ENCODE assay signal across 9 mouse cellular contexts in the genomic region with DNA sequence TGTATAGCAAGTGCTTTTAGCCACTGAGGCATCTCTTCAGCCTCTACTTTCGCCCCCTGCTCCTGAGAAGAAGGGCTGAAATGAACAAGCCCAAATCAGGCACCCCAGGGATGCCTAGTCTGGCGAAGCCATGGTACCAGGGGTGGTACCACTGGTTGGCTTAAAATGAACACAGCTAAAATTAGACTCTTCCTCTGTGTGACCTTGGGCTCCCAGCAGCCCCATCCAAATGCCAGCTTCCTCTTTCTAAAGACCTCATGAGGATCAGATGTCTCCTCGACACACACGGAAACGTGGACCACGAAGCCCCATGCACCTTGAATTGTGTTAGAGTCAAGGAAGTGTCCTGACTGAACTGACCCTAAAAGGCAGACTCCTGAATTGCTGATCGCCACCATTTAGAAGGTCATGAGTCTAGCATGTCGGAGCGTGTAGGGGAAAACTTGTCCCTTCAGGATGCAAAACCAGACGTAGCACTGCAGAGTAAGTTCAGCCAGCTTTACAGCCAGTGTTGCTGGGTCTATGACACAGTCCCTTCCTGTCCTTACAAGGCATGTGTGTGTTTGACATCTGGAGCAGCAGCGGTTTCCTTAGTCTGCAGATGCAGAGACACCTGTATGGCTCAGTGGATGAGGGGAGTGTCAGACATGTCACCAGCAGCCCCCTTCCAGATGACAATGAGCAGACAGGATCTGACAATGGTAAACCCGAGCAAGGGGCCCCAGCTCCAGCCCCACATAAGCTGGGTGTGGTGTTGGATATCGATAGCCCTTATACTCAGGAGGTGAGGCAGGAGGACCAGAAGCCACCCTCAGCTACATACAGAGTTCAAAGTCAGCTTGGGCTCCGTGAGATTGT. TPM values are rescaled to one million over a fixed set of nuclear protein-coding genes. Genes with fewer than 3 reads are reported as not detected.
A peak's percentile ranks its signal among the peaks of the same experiment; 100 is the strongest.
DNase-seq lines count a peak whose midpoint lies in the region; ATAC-seq lines count a peak whose summit lies in the region.
"Had no signal": no experiment of that assay in that cellular context is flagged by ENCODE, and none has a peak within 500 bp of the region (broad histone marks: within the 10 kb centered on the region; RNA-seq: fewer than 3 reads in every experiment).

No protein-coding gene starts in this region.

- peaks cover 7% of the 10 kb centered on the region; the same call in 1 of the 2 replicates for H3K27me3 ChIP-seq in limb, embryonic 12.5 days

- no peak overlapping the region for H3K4me2 ChIP-seq in limb, embryonic 12.5 days
- H3K4me2 ChIP-seq: lung, embryonic 14.5 days had no signal

- H3K4me3 ChIP-seq in limb, embryonic 12.5 days (replicated peaks) = no peak overlapping the region

- no peak overlapping the region for H3K9ac ChIP-seq in limb, embryonic 12.5 days (replicated peaks)

- H3K27ac ChIP-seq in limb, embryonic 12.5 days = peak overlapping the region; percentile 69

- no peaks in the 10 kb centered on the region for H3K36me3 ChIP-seq in limb, embryonic 12.5 days

- DNase-seq in heart, adult 11 months = peak; percentile 94
- DNase-seq in heart, postnatal 14 days = no peak
- peak; percentile 50 for DNase-seq in lung, postnatal 36 days
- no peak for DNase-seq in lung, postnatal 25 days (ENCODE audit: low spot score)
- peak; percentile 33 for DNase-seq in thymus, postnatal 25 days
- DNase-seq in lung, adult 18-20 months = no peak
- DNase-seq: lung, embryonic 14.5 days had no signal

- no peak for ATAC-seq in limb, embryonic 12.5 days (ENCODE audit: insufficient number of reproducible peaks, insufficient read depth, low FRiP score, low TSS enrichment, low read depth)
- no peak for ATAC-seq in erythroid progenitor cell, adult 5-6 weeks (replicated peaks; ENCODE audit: low FRiP score, poor library complexity, severe bottlenecking)

- intact Hi-C loops in heart, postnatal 14 days (cut with DNase I) = no loop called here

- 69% methylated on average over 14 of the region's 14 CpGs for WGBS in limb, embryonic 12.5 days

- no peaks in the 10 kb centered on the region for H3K9me3 ChIP-seq in limb, embryonic 12.5 days

- H3K4me1 ChIP-seq in limb, embryonic 12.5 days (replicated peaks) = peaks cover 60% of the 10 kb centered on the region

RNA-seq across cellular contexts. Expression of a gene that starts 4.2 kb away (rescaled TPM):
- 10 to 100 TPM; 12.0 to 12.7 TPM for total RNA-seq in heart, postnatal 14 days (2021)
- polyA plus RNA-seq in limb, embryonic 12.5 days (2016; fragmentation: Nextera tagmentation; extraction: Ambion mirVana) = 16.9 and 17.1 TPM in 2 replicates
- 1.8 TPM in 1 of 2 replicates, not detected in the other for total RNA-seq in erythroid progenitor cell, adult 5-6 weeks (2015; ENCODE audit: low replicate concordance)
- total RNA-seq in erythroid progenitor cell, adult 5-6 weeks (2017; ENCODE audit: low replicate concordance) = 1.2 and 1.4 TPM in 2 replicates

Comparison
In these comparisons a context has a peak if more than half of its experiments do, and no peak if none do; other contexts are left out.
1. DNase-seq: peak in heart, adult 11 months (single experiment), lung, postnatal 36 days (single experiment) and thymus, postnatal 25 days (single experiment); none in heart, postnatal 14 days (0 of 2), lung, postnatal 25 days (single experiment) and lung, adult 18-20 months (0 of 2).
2. RNA of a gene that starts 4.2 kb away (total RNA-seq): 12.0 to 12.7 TPM in heart, postnatal 14 days; 1.2 to 1.8 TPM in erythroid progenitor cell, adult 5-6 weeks; every median in the first group is over 4 times any median in the second.